Mouse (Mus musculus): ENCODE results near the gene Tns1. TPM values are rescaled to one million over a fixed set of nuclear protein-coding genes. Genes with fewer than 3 reads are reported as not detected.
A peak's percentile ranks its signal among the peaks of the same experiment; 100 is the strongest.
"Not testable (repeated sequence)": the region's sequence is repeated elsewhere in the genome, so short reads cannot be mapped to it uniquely, and the experiment has no call there.

Tns1 gene
- total RNA-seq, 2 experiments from 2014 or later: 8.5 to 11.9 TPM

- ATAC-seq (replicated peaks; ENCODE audit: low FRiP score, poor library complexity, severe bottlenecking): no peak
These were observed 215.9 kb downstream of the Tns1 start for GRCm38 (mm10) chr1:73908081-73908960.

GRCm38 (mm10) chr1:73907166-73907565, 217.1 kb downstream of the Tns1 start:
- ATAC-seq (replicated peaks; ENCODE audit: low FRiP score, poor library complexity, severe bottlenecking): no peak

- ATAC-seq (replicated peaks; ENCODE audit: low FRiP score, poor library complexity, severe bottlenecking): no peak
These were observed 217.9 kb downstream of the Tns1 start for GRCm38 (mm10) chr1:73906376-73906775.

- ATAC-seq (replicated peaks; ENCODE audit: low FRiP score, poor library complexity, severe bottlenecking): no peak
These were observed 218.4 kb downstream of the Tns1 start for GRCm38 (mm10) chr1:73905811-73906190.

- no peak for ATAC-seq (replicated peaks; ENCODE audit: low FRiP score, poor library complexity, severe bottlenecking)
These were observed 219.0 kb downstream of the Tns1 start for GRCm38 (mm10) chr1:73905111-73905810.

- no peak for ATAC-seq (replicated peaks; ENCODE audit: low FRiP score, poor library complexity, severe bottlenecking)
These were observed 219.6 kb downstream of the Tns1 start for GRCm38 (mm10) chr1:73904641-73905040.

- ATAC-seq (replicated peaks; ENCODE audit: low FRiP score, poor library complexity, severe bottlenecking): no peak
These were observed 221.2 kb downstream of the Tns1 start for GRCm38 (mm10) chr1:73903035-73903434.

GRCm38 (mm10) chr1:73902171-73902991, 221.9 kb downstream of the Tns1 start:
- no peak for ATAC-seq (replicated peaks; ENCODE audit: low FRiP score, poor library complexity, severe bottlenecking)

- ATAC-seq (replicated peaks; ENCODE audit: low FRiP score, poor library complexity, severe bottlenecking): peak; percentile 86
These were observed 222.8 kb downstream of the Tns1 start for GRCm38 (mm10) chr1:73901496-73901899.

- not testable (repeated sequence) for ATAC-seq (replicated peaks; ENCODE audit: low FRiP score, poor library complexity, severe bottlenecking)
These were observed 228.8 kb downstream of the Tns1 start for GRCm38 (mm10) chr1:73895451-73895850.

GRCm38 (mm10) chr1:73880731-73881130, 243.5 kb downstream of the Tns1 start:
- ATAC-seq (replicated peaks; ENCODE audit: low FRiP score, poor library complexity, severe bottlenecking): no peak

GRCm38 (mm10) chr1:73875676-73876218, 248.5 kb downstream of the Tns1 start:
- no peak for ATAC-seq (replicated peaks; ENCODE audit: low FRiP score, poor library complexity, severe bottlenecking)

GRCm38 (mm10) chr1:73864314-73864713, 259.9 kb downstream of the Tns1 start:
- no peak for ATAC-seq (replicated peaks; ENCODE audit: low FRiP score, poor library complexity, severe bottlenecking)

- no peak for ATAC-seq (replicated peaks; ENCODE audit: low FRiP score, poor library complexity, severe bottlenecking)
These were observed 261.2 kb downstream of the Tns1 start for GRCm38 (mm10) chr1:73863074-73863431.

- no peak for ATAC-seq (replicated peaks; ENCODE audit: low FRiP score, poor library complexity, severe bottlenecking)
These were observed 261.8 kb downstream of the Tns1 start for GRCm38 (mm10) chr1:73862323-73863073.

- ATAC-seq (replicated peaks; ENCODE audit: low FRiP score, poor library complexity, severe bottlenecking): no peak
These were observed 263.8 kb downstream of the Tns1 start for GRCm38 (mm10) chr1:73860421-73860820.

Measured in erythroblast, adult 5-6 weeks (primary cell).